Mouse (Mus musculus): ENCODE measurements around the gene Fbln1.

DNA sequence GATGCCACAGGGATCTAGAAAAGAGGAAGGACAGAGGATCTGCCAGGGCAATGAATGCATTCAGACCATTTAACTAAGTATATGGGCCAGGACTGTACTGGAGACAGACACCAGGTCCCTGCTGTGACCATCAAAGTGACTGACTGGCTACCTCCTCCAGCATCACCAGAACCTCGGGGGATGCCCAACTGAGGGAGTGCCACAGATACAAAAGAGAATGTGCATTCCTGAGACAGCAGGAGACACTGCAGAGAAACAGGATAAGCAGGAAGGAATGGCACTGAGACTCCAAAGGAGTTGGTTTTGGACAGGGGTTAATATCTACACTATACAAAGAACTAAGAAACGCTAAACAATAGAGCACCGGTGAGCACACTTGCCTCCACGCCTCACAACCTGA is 97.5 kb downstream of the Fbln1 start:
- no peak for TF ChIP-seq POLR2A (IDR thresholded peaks at IDR 0.05; ENCODE audit: control insufficient read depth, low read depth, low read length)
- no peak for TF ChIP-seq CTCF (IDR thresholded peaks at IDR 0.05; ENCODE audit: control insufficient read depth, insufficient read depth, insufficient replicate concordance, low read depth, low read length)

All from testis, adult 2 months (tissue).